Comparison of ENCODE assay signal across 20 mouse cellular contexts in the genomic region with DNA sequence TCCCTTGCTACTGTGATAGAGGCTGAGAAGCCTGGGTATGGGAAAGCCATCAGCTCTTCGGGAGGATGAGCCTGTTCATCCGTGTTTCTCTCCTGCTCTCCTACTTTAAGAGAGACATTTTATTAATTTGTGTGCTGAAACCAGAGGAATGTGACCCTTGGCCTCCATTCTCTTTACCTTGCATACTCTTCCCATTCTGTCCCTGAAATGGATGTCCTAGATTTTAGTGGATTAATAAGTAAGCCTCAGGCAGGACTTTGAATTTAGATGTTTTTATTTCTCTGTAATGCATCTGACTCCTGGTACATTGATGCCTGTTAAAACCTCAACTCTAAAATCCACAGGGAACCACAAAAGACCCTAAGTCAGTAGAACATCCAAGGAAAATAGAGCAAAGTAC. TPM values are rescaled to one million over a fixed set of nuclear protein-coding genes. Genes with fewer than 3 reads are reported as not detected.
"Had no signal": no experiment of that assay in that cellular context is flagged by ENCODE, and none has a peak within 500 bp of the region (broad histone marks: within the 10 kb centered on the region; RNA-seq: fewer than 3 reads in every experiment).

No protein-coding gene starts in this region.

- H3K36me3 ChIP-seq: intestine, embryonic 15.5 days; liver, embryonic 13.5 days; stomach, embryonic 15.5 days had no signal

- H3K4me1 ChIP-seq: intestine, embryonic 15.5 days; liver, embryonic 13.5 days; midbrain, embryonic 10.5 days; midbrain, embryonic 13.5 days; neural tube, embryonic 13.5 days; stomach, embryonic 15.5 days had no signal

- H3K9ac ChIP-seq: intestine, embryonic 15.5 days; liver, embryonic 13.5 days; lung, embryonic 14.5 days; midbrain, embryonic 13.5 days; neural tube, embryonic 13.5 days; stomach, embryonic 15.5 days had no signal

- H3K4me2 ChIP-seq: intestine, embryonic 15.5 days; liver, embryonic 13.5 days; lung, embryonic 14.5 days; midbrain, embryonic 13.5 days; neural tube, embryonic 13.5 days; stomach, embryonic 15.5 days had no signal

- H3K4me3 ChIP-seq: intestine, embryonic 15.5 days; left cerebral cortex, adult 2 months; liver, embryonic 13.5 days; midbrain, embryonic 10.5 days; midbrain, embryonic 13.5 days; myocyte; neural tube, embryonic 13.5 days; stomach, embryonic 15.5 days had no signal

- H3K9me3 ChIP-seq: intestine, embryonic 15.5 days; liver, embryonic 13.5 days; midbrain, embryonic 10.5 days; midbrain, embryonic 13.5 days; neural tube, embryonic 13.5 days; stomach, embryonic 15.5 days had no signal

- H3K27ac ChIP-seq: intestine, embryonic 15.5 days; left cerebral cortex, adult 2 months; liver, embryonic 13.5 days; macrophage; midbrain, embryonic 10.5 days; midbrain, embryonic 13.5 days; neural tube, embryonic 13.5 days; stomach, embryonic 15.5 days had no signal

- H3K27me3 ChIP-seq: intestine, embryonic 15.5 days; liver, embryonic 13.5 days; midbrain, embryonic 13.5 days; neural tube, embryonic 13.5 days; stomach, embryonic 15.5 days had no signal

- ATAC-seq: hindbrain, embryonic 16.5 days; intestine, embryonic 15.5 days; lung, postnatal 0 days; midbrain, embryonic 13.5 days; midbrain, embryonic 16.5 days had no signal

- DNase-seq: liver, embryonic 13.5 days; lung, embryonic 14.5 days; retina, postnatal 1 day; right cerebral cortex, postnatal 25 days; spleen, adult 18-20 months; thymus, postnatal 25 days had no signal

RNA-seq across cellular contexts. Expression of a gene that starts 14.4 kb away (rescaled TPM):
- polyA plus RNA-seq: hindbrain, embryonic 16.5 days; intestine, embryonic 15.5 days; lung, embryonic 14.5 days had no signal

RNA-seq across cellular contexts. Expression of a gene that starts 43.7 kb away (rescaled TPM):
- total RNA-seq: megakaryocyte, adult 5-6 weeks; monocyte, adult 5-6 weeks; neutrophil, adult 5-6 weeks had no signal
- polyA plus RNA-seq: macrophage, myocyte had no signal
